In genomic region chr8:11510971-11511370, GRCm38 (mm10) we compare ENCODE assay signal across 28 mouse cellular contexts. TPM values are rescaled to one million over a fixed set of nuclear protein-coding genes. Genes with fewer than 3 reads are reported as not detected.
DNase-seq lines count a peak whose midpoint lies in the region; ATAC-seq and TF ChIP-seq lines count a peak whose summit lies in the region.
"Had no signal": no experiment of that assay in that cellular context is flagged by ENCODE, and none has a peak within 500 bp of the region (broad histone marks: within the 10 kb centered on the region; RNA-seq: fewer than 3 reads in every experiment).

No protein-coding gene starts in this region.

- H3K4me1 ChIP-seq in heart, embryonic 15.5 days (replicated peaks), result 0 out of 2 replicates have a peak, but pooled peaks cover 15% of the 10 kb centered on the region
- 0 out of 2 replicates have a peak, but pooled peaks cover 4% of the 10 kb centered on the region for H3K4me1 ChIP-seq in heart, embryonic 12.5 days (replicated peaks)
- H3K4me1 ChIP-seq: embryonic facial prominence, embryonic 15.5 days; heart, embryonic 10.5 days; hindbrain, embryonic 12.5 days; hindbrain, embryonic 15.5 days had no signal

- no peaks in the 10 kb centered on the region for H3K79me2 ChIP-seq in myocyte (ENCODE audit: control insufficient read depth, insufficient read depth)

- H3K4me2 ChIP-seq in heart, embryonic 15.5 days, result no peak overlapping the region
- no peak overlapping the region for H3K4me2 ChIP-seq in heart, embryonic 12.5 days
- H3K4me2 ChIP-seq in myocyte (ENCODE audit: low read depth), result no peak overlapping the region
- H3K4me2 ChIP-seq: embryonic facial prominence, embryonic 12.5 days; embryonic facial prominence, embryonic 15.5 days; hindbrain, embryonic 12.5 days; hindbrain, embryonic 15.5 days had no signal

- no peaks in the 10 kb centered on the region for H3K9me3 ChIP-seq in heart, embryonic 15.5 days (replicated peaks)
- H3K9me3 ChIP-seq in heart, embryonic 12.5 days (replicated peaks), result no peaks in the 10 kb centered on the region
- H3K9me3 ChIP-seq: embryonic facial prominence, embryonic 12.5 days; embryonic facial prominence, embryonic 15.5 days; G1E; heart, embryonic 10.5 days; hindbrain, embryonic 12.5 days; hindbrain, embryonic 15.5 days had no signal

- H3K4me3 ChIP-seq in heart, embryonic 15.5 days, result no peak overlapping the region
- no peak overlapping the region for H3K4me3 ChIP-seq in heart, embryonic 12.5 days
- no peak overlapping the region for H3K4me3 ChIP-seq in layer of hippocampus, adult 2 months
- H3K4me3 ChIP-seq in myocyte, result no peak overlapping the region
- H3K4me3 ChIP-seq: embryonic facial prominence, embryonic 12.5 days; embryonic facial prominence, embryonic 15.5 days; heart, adult 2 months; heart, embryonic 10.5 days; hindbrain, embryonic 12.5 days; hindbrain, embryonic 15.5 days had no signal

- no peak overlapping the region for H3ac ChIP-seq in myocyte (ENCODE audit: control insufficient read depth, insufficient read length)

- no peak for TF ChIP-seq POLR2A in myocyte (IDR thresholded peaks at IDR 0.05; ENCODE audit: insufficient read length, low read depth)

- no peak overlapping the region for H3K9ac ChIP-seq in heart, embryonic 15.5 days
- H3K9ac ChIP-seq in heart, embryonic 12.5 days, result no peak overlapping the region; the same call in 1 of the 2 replicates
- H3K9ac ChIP-seq: embryonic facial prominence, embryonic 12.5 days; embryonic facial prominence, embryonic 15.5 days; forebrain, postnatal 0 days; hindbrain, embryonic 12.5 days; hindbrain, embryonic 15.5 days had no signal

- no peaks in the 10 kb centered on the region for H3K27me3 ChIP-seq in heart, embryonic 15.5 days
- no peaks in the 10 kb centered on the region for H3K27me3 ChIP-seq in heart, embryonic 12.5 days (replicated peaks)
- H3K27me3 ChIP-seq in myocyte (ENCODE audit: control insufficient read depth, insufficient read depth, insufficient read length), result no peaks in the 10 kb centered on the region
- H3K27me3 ChIP-seq: CH12.LX; embryonic facial prominence, embryonic 12.5 days; embryonic facial prominence, embryonic 15.5 days; hindbrain, embryonic 12.5 days; hindbrain, embryonic 15.5 days had no signal

- peak; percentile 35 for TF ChIP-seq CTCF in layer of hippocampus, adult 2 months (conservative IDR thresholded peaks at IDR 0.05)

- WGBS in heart, embryonic 15.5 days, result 59% methylated on average over 5 of the region's 5 CpGs
- 73% methylated on average over 5 of the region's 5 CpGs for WGBS in heart, embryonic 12.5 days

- peaks cover 69% of the 10 kb centered on the region for H3K36me3 ChIP-seq in heart, embryonic 15.5 days
- H3K36me3 ChIP-seq in heart, embryonic 12.5 days, result peaks cover 96% of the 10 kb centered on the region
- H3K36me3 ChIP-seq in myocyte (ENCODE audit: control insufficient read depth, insufficient read depth), result peaks cover 35% of the 10 kb centered on the region

- ATAC-seq in heart, embryonic 15.5 days (replicated peaks; ENCODE audit: insufficient number of reproducible peaks, insufficient read depth, low FRiP score, low read depth), result peak; percentile 44; the same call in 1 of the 2 replicates
- ATAC-seq in heart, embryonic 12.5 days (ENCODE audit: insufficient number of reproducible peaks, low FRiP score), result no peak
- ATAC-seq: activated CD4-positive, CD25-positive, alpha-beta regulatory T cell, adult 4 months; forebrain, embryonic 14.5 days; forebrain, postnatal 0 days; intestine, postnatal 0 days had no signal

- DNase-seq in layer of hippocampus, adult 2 months (ENCODE audit: low spot score in 2 of 2), result no peak
- DNase-seq in layer of hippocampus, adult 8-10 months (ENCODE audit: low spot score in 2 of 2), result no peak
- peak; percentile 33 for DNase-seq in right cerebral cortex, adult 18-20 months
- DNase-seq in right cerebral cortex, postnatal 36 days (ENCODE audit: low spot score in 2 of 2), result no peak
- no peak for DNase-seq in ovary, postnatal 10 days (ENCODE audit: low spot score)
- DNase-seq: adrenal gland, adult 8-10 months; adrenal gland, postnatal 25 days; B cell, adult 2 months; cerebellum, adult 18-20 months; cerebellum, adult 9-10 months; cerebellum, postnatal 14 days; forebrain, postnatal 0 days; gastrocnemius, postnatal 25 days; heart, adult 2 months; heart, postnatal 14 days had no signal

- no peak overlapping the region for H3K27ac ChIP-seq in heart, embryonic 15.5 days
- no peak overlapping the region for H3K27ac ChIP-seq in heart, embryonic 12.5 days (ENCODE audit: poor library complexity, severe bottlenecking)
- H3K27ac ChIP-seq in layer of hippocampus, adult 2 months, result no peak overlapping the region
- H3K27ac ChIP-seq: embryonic facial prominence, embryonic 12.5 days; embryonic facial prominence, embryonic 15.5 days; heart, adult 2 months; heart, embryonic 10.5 days; hindbrain, embryonic 12.5 days; hindbrain, embryonic 15.5 days had no signal

TF ChIP-seq in myocyte, 11 proteins besides CTCF, POLR2A, EP300 and RAD21:
- TF ChIP-seq MYOG (IDR thresholded peaks at IDR 0.05; ENCODE audit: control insufficient read depth in 1 of 3, insufficient read depth in 1 of 3, insufficient read length in 2 of 3, low read depth in 2 of 3) (peak in 2 of 3 experiments; percentile 28 to 74), REST (IDR thresholded peaks at IDR 0.05; ENCODE audit: insufficient read depth, insufficient read length) (no peak), TCF3 (IDR thresholded peaks at IDR 0.05; ENCODE audit: insufficient read length, low read depth) (peak; percentile 29), MYOD1 (IDR thresholded peaks at IDR 0.05; ENCODE audit: control insufficient read depth in 1 of 3, insufficient read length in 2 of 3, low read depth in 2 of 3) (peak in 2 of 3 experiments; percentile 65 to 72)

RNA-seq across cellular contexts. Expression of gene Naxd, which starts 13.7 kb away (rescaled TPM):
- 70.0 and 94.5 TPM in 2 replicates for polyA plus RNA-seq in heart, embryonic 15.5 days (2015; fragmentation: Nextera tagmentation; extraction: Ambion mirVana)
- polyA plus RNA-seq in heart, embryonic 12.5 days (2016; fragmentation: Nextera tagmentation; extraction: Ambion mirVana), result 68.8 and 71.0 TPM in 2 replicates
- 10 to 100 TPM; 62.7 to 69.0 TPM for total RNA-seq in layer of hippocampus, adult 2 months (2021)
- total RNA-seq in layer of hippocampus, adult 8-10 months (2022), result 10 to 100 TPM; 57.5 to 64.5 (median 63.5) TPM
- 89.2 TPM for polyA plus RNA-seq in myocyte (2012; fragmentation: generic; extraction: Trizol)

RNA-seq across cellular contexts. Expression of gene Rab20, which starts 32.5 kb away (rescaled TPM):
- 36.1 and 37.2 TPM in 2 replicates for polyA plus RNA-seq in heart, embryonic 15.5 days (2015; fragmentation: Nextera tagmentation; extraction: Ambion mirVana)
- polyA plus RNA-seq in heart, embryonic 12.5 days (2016; fragmentation: Nextera tagmentation; extraction: Ambion mirVana), result 20.2 and 23.5 TPM in 2 replicates
- not detected for total RNA-seq in layer of hippocampus, adult 2 months (2021)
- total RNA-seq in layer of hippocampus, adult 8-10 months (2022), result 1 to 10 TPM in 1 of 4 experiments, under 1 TPM in 2, not detected in 1; 0.31 to 2.8 (median 0.90) TPM
- polyA plus RNA-seq in myocyte (2012; fragmentation: generic; extraction: Trizol), result 1.2 TPM
- total RNA-seq: G1E had no signal
- polyA plus RNA-seq: G1E had no signal

RNA-seq across cellular contexts. Expression of gene Cars2, which starts 39.6 kb away (rescaled TPM):
- 26.2 and 30.9 TPM in 2 replicates for polyA plus RNA-seq in heart, embryonic 15.5 days (2015; fragmentation: Nextera tagmentation; extraction: Ambion mirVana)
- 22.6 and 28.2 TPM in 2 replicates for polyA plus RNA-seq in heart, embryonic 12.5 days (2016; fragmentation: Nextera tagmentation; extraction: Ambion mirVana)
- 10 to 100 TPM; 22.7 to 26.5 TPM for total RNA-seq in layer of hippocampus, adult 2 months (2021)
- total RNA-seq in layer of hippocampus, adult 8-10 months (2022), result 10 to 100 TPM; 25.6 to 31.8 (median 27.4) TPM
- polyA plus RNA-seq in myocyte (2012; fragmentation: generic; extraction: Trizol), result 14.4 TPM

RNA-seq across cellular contexts. Expression of gene Ing1, which starts 44.4 kb away (rescaled TPM):
- 28.3 and 31.6 TPM in 2 replicates for polyA plus RNA-seq in heart, embryonic 15.5 days (2015; fragmentation: Nextera tagmentation; extraction: Ambion mirVana)
- polyA plus RNA-seq in heart, embryonic 12.5 days (2016; fragmentation: Nextera tagmentation; extraction: Ambion mirVana), result 25.2 and 26.5 TPM in 2 replicates
- total RNA-seq in layer of hippocampus, adult 2 months (2021), result 10 to 100 TPM; 37.1 TPM
- total RNA-seq in layer of hippocampus, adult 8-10 months (2022), result 10 to 100 TPM; 35.7 to 43.2 (median 41.5) TPM
- 21.8 TPM for polyA plus RNA-seq in myocyte (2012; fragmentation: generic; extraction: Trizol)
